In genomic region chr3:75219211-75219610, GRCm38 (mm10) we compare ENCODE assay signal across 8 mouse cellular contexts. TPM values are rescaled to one million over a fixed set of nuclear protein-coding genes. Genes with fewer than 3 reads are reported as not detected.
DNase-seq lines count a peak whose midpoint lies in the region; TF ChIP-seq lines count a peak whose summit lies in the region.
"Had no signal": no experiment of that assay in that cellular context is flagged by ENCODE, and none has a peak within 500 bp of the region (broad histone marks: within the 10 kb centered on the region; RNA-seq: fewer than 3 reads in every experiment).

No protein-coding gene starts in this region.

- no peak overlapping the region for H3K4me3 ChIP-seq in bone marrow macrophage, adult 2 months (ENCODE audit: insufficient read depth, low read length)
- no peak overlapping the region for H3K4me3 ChIP-seq in forebrain, embryonic 10.5 days

- H3K36me3 ChIP-seq in forebrain, embryonic 10.5 days (replicated peaks): no peaks in the 10 kb centered on the region

- DNase-seq in ovary, postnatal 14 days (ENCODE audit: low spot score): peak; percentile 13
- DNase-seq in ovary, postnatal 10 days (ENCODE audit: low spot score): no peak
- peak; percentile 26 for DNase-seq in forebrain, embryonic 10.5 days (ENCODE audit: extremely low spot score, low spot score)
- DNase-seq in kidney, postnatal 4 days: peak; percentile 51 to 53
- peak; percentile 46 for DNase-seq in lung, postnatal 36 days
- peak; percentile 71 for DNase-seq in right cerebral cortex, postnatal 4 days

- peak; percentile 61 for TF ChIP-seq CTCF in bone marrow macrophage, adult 2 months (IDR thresholded peaks at IDR 0.05; ENCODE audit: low read depth, low read length)

- no peak for TF ChIP-seq POLR2A in bone marrow macrophage, adult 2 months (IDR thresholded peaks at IDR 0.05; ENCODE audit: borderline replicate concordance, low read depth, low read length)

- no peaks in the 10 kb centered on the region for H3K9me3 ChIP-seq in forebrain, embryonic 10.5 days

- 12% methylated on average over 1 of the region's 1 CpGs for WGBS in forebrain, embryonic 10.5 days

- H3K27ac ChIP-seq in bone marrow macrophage, adult 2 months (ENCODE audit: insufficient read depth, low read depth, low read length): no peak overlapping the region
- no peak overlapping the region for H3K27ac ChIP-seq in forebrain, embryonic 10.5 days

- no peaks in the 10 kb centered on the region for H3K4me1 ChIP-seq in bone marrow macrophage, adult 2 months (ENCODE audit: control insufficient read depth, insufficient read depth, low read length)
- H3K4me1 ChIP-seq in forebrain, embryonic 10.5 days: no peaks in the 10 kb centered on the region

- no peaks in the 10 kb centered on the region for H3K27me3 ChIP-seq in forebrain, embryonic 10.5 days (ENCODE audit: poor library complexity, severe bottlenecking)

RNA-seq across cellular contexts. Expression of gene Serpini2, which starts 50.7 kb away (rescaled TPM):
- not detected in 2 replicates for polyA plus RNA-seq in bone marrow macrophage, adult 2 months (2012; ENCODE audit: insufficient read depth, insufficient read length, missing spikeins)
- not detected in 2 replicates for polyA plus RNA-seq in forebrain, embryonic 10.5 days (2016; fragmentation: Nextera tagmentation; extraction: Ambion mirVana)
- polyA plus RNA-seq: heart, embryonic 14.5 days had no signal

RNA-seq across cellular contexts. Expression of gene Zbbx, which starts 54.4 kb away (rescaled TPM):
- polyA plus RNA-seq in bone marrow macrophage, adult 2 months (2012; ENCODE audit: insufficient read depth, insufficient read length, missing spikeins): not detected in 2 replicates
- polyA plus RNA-seq in forebrain, embryonic 10.5 days (2016; fragmentation: Nextera tagmentation; extraction: Ambion mirVana): 0.07 and 0.17 TPM in 2 replicates
- polyA plus RNA-seq: heart, embryonic 14.5 days had no signal
